Mouse (Mus musculus) left cerebral cortex, postnatal 14 days (tissue): ENCODE measurements around the gene Dok1. TPM values are rescaled to one million over a fixed set of nuclear protein-coding genes. Genes with fewer than 3 reads are reported as not detected.

Experiments
- DNase-seq, 2 experiments: peaks; one replicate each; pipeline ENCODE4 v3.0.0; 2021 to 2022; ENCODE audit warnings: low spot score in 2 of 2, mixed read lengths in 1 of 2
- intact Hi-C: fragments of 180-260 bp; cut with DNase I; formaldehyde crosslinking; loops from one replicate; pipeline ENCODE4 v1.15.1; 2025
- microRNA-seq, 2 experiments: library from miRNA; unstranded; fragments of <30 nt; microRNA quantifications; one replicate each; pipeline ENCODE4 v1.2.0; 2022
- total RNA-seq, 2 experiments: library from RNA; stranded (reverse); gene quantifications; 2 replicates each; pipeline ENCODE4 v1.2.3; 2021

Gene Dok1
- total RNA-seq, 2 experiments from 2014 or later = 1.5 to 2.3 TPM

- DNase-seq = no peak
- intact Hi-C loops = no loop called here
Measured at GRCm38 (mm10) chr6:82994372-82994771, 38.9 kb downstream of the Dok1 start.

- no peak for DNase-seq
- intact Hi-C loops = no loop called here
Measured at GRCm38 (mm10) chr6:82993696-82994095, 39.6 kb downstream of the Dok1 start.

GRCm38 (mm10) chr6:82987411-82987971 lies 45.8 kb downstream of the Dok1 start:
- DNase-seq = no peak
- intact Hi-C loops = no loop called here

Small RNA genes lying within 50 kb of the gene (microRNA-seq; reads per million reads assigned to microRNA genes)
- gene Mir7040 = 0 to 0.53 reads per million in 2 experiments

Other genes with a start within 250 kb of the Dok1 start
- gene Sema4f, start 93.7 kb downstream of the Dok1 start, total RNA-seq = 10 to 100 TPM; 44.5 to 45.6 TPM
- under 1 TPM in 1 of 2 experiments, not detected in 1; 0.23 TPM for gene M1ap, start 86.6 kb downstream of the Dok1 start, total RNA-seq
- 1 to 10 TPM; 3.0 to 3.3 TPM for gene Loxl3, start 702 bp upstream of the Dok1 start, total RNA-seq
- gene Aup1, start 21.1 kb upstream of the Dok1 start, total RNA-seq = 100 to 1,000 TPM; 104 to 113 TPM
- 10 to 100 TPM; 52.2 to 57.5 TPM for gene Htra2, start 21.8 kb upstream of the Dok1 start, total RNA-seq
- under 1 TPM; 0.44 to 0.79 TPM for gene Dqx1, start 24.4 kb upstream of the Dok1 start, total RNA-seq
- not detected for gene Tlx2, start 36.8 kb upstream of the Dok1 start, total RNA-seq
- 10 to 100 TPM; 21.9 to 24.3 TPM for gene Pcgf1, start 44.4 kb upstream of the Dok1 start, total RNA-seq
- gene Lbx2, start 52.9 kb upstream of the Dok1 start, total RNA-seq = under 1 TPM in 1 of 2 experiments, not detected in 1; 0.46 TPM
- gene Ccdc142, start 68.1 kb upstream of the Dok1 start, total RNA-seq = 1 to 10 TPM; 3.5 to 4.9 TPM
- 1 to 10 TPM; 4.1 to 5.5 TPM for gene Gm42688, start 68.1 kb upstream of the Dok1 start, total RNA-seq
- gene Mrpl53, start 75.6 kb upstream of the Dok1 start, total RNA-seq = 10 to 100 TPM; 61.7 to 64.8 TPM
- 10 to 100 TPM; 24.4 to 27.3 TPM for gene Mogs, start 82.0 kb upstream of the Dok1 start, total RNA-seq
- gene Wbp1, start 88.1 kb upstream of the Dok1 start, total RNA-seq = 10 to 100 TPM; 44.2 to 53.8 TPM
- gene Ino80b, start 92.0 kb upstream of the Dok1 start, total RNA-seq = 10 to 100 TPM; 15.1 to 18.8 TPM
- gene Rtkn, start 102.0 kb upstream of the Dok1 start, total RNA-seq = 10 to 100 TPM; 55.2 to 62.4 TPM
- 10 to 100 TPM; 29.0 to 31.6 TPM for gene Wdr54, start 122.9 kb upstream of the Dok1 start, total RNA-seq
- 10 to 100 TPM; 31.4 to 32.5 TPM for gene 1700003E16Rik, start 122.9 kb upstream of the Dok1 start, total RNA-seq
- gene Dctn1, start 132.4 kb upstream of the Dok1 start, total RNA-seq = 100 to 1,000 TPM; 341 to 348 TPM
- 1 to 10 TPM; 1.1 TPM for gene Slc4a5, start 186.4 kb upstream of the Dok1 start, total RNA-seq